Mouse (Mus musculus) limb, embryonic 14.5 days (tissue): ENCODE results near the gene Kcmf1. TPM values are rescaled to one million over a fixed set of nuclear protein-coding genes. Genes with fewer than 3 reads are reported as not detected.
"Not testable (repeated sequence)": the region's sequence is repeated elsewhere in the genome, so short reads cannot be mapped to it uniquely, and the experiment has no call there.

Source experiments
- ATAC-seq: fragments of 200-750 bp; cut with Nextera tagmentation; 2 replicates; pipeline ENCODE4 v1.8.0; 2017; ENCODE audit warnings: low read depth, moderate number of reproducible peaks, moderate TSS enrichment; ENCODE audit not compliant: low FRiP score
- DNase-seq: peaks from one replicate; pipeline ENCODE4 v3.0.0-alpha.2; 2015; ENCODE audit warnings: low spot score
- H3K27ac ChIP-seq: fragments of 300-500 bp; sonication (generic); replicated peaks from 2 replicates; pipeline ENCODE4 v1.5.1; 2014; ENCODE audit warnings: low read depth, mild to moderate bottlenecking, low read length, moderate library complexity, mixed read lengths
- H3K27me3 ChIP-seq: fragments of 300-500 bp; sonication (generic); 2 replicates; pipeline ENCODE4 v1.6.1; 2014; ENCODE audit warnings: low read length, mixed read lengths; ENCODE audit not compliant: control insufficient read depth, insufficient read depth
- H3K36me3 ChIP-seq: fragments of 300-500 bp; sonication (generic); 2 replicates; pipeline ENCODE4 v1.6.1; 2014; ENCODE audit warnings: mild to moderate bottlenecking, low read length, moderate library complexity, mixed read lengths; ENCODE audit not compliant: control insufficient read depth, insufficient read depth
- H3K4me1 ChIP-seq: fragments of 300-500 bp; sonication (generic); 2 replicates; pipeline ENCODE4 v1.6.1; 2014; ENCODE audit warnings: antibody characterized with exemption, low read length, mixed read lengths; ENCODE audit not compliant: control insufficient read depth, insufficient read depth
- H3K4me2 ChIP-seq: fragments of 300-500 bp; sonication (generic); replicated peaks from 2 replicates; pipeline ENCODE4 v1.6.1; 2014; ENCODE audit warnings: low read depth, mild to moderate bottlenecking, low read length, moderate library complexity; ENCODE audit not compliant: severe bottlenecking
- H3K4me3 ChIP-seq: fragments of 300-500 bp; sonication (generic); replicated peaks from 2 replicates; pipeline ENCODE4 v1.5.1; 2014; ENCODE audit warnings: low read length
- H3K9ac ChIP-seq: fragments of 300-500 bp; sonication (generic); 2 replicates; pipeline ENCODE4 v1.6.1; 2014; ENCODE audit warnings: mild to moderate bottlenecking, low read depth, low read length, moderate library complexity; ENCODE audit not compliant: severe bottlenecking
- H3K9me3 ChIP-seq: fragments of 300-500 bp; sonication (generic); 2 replicates; pipeline ENCODE4 v1.6.1; 2016; ENCODE audit warnings: low read length; ENCODE audit not compliant: control insufficient read depth
- POLR2A ChIP-seq: fragments of 200-500 bp; IDR thresholded peaks from 2 replicates; pipeline ENCODE4 v1.8.0; 2012; ENCODE audit warnings: inconsistent platforms, mild to moderate bottlenecking, moderate library complexity, borderline replicate concordance; ENCODE audit not compliant: insufficient read depth, insufficient read length; ENCODE audit errors: extremely low read depth
- WGBS: fragments of 180-500 bp; shearing (Covaris S2); extraction: QIAGEN DNeasy Blood & Tissue Kit; methylation state at CpG from one replicate; pipeline ENCODE4 v1.1.7; 2014; 5-methylcytosine and 5-hydroxymethylcytosine counted together
- polyA plus RNA-seq, 2 experiments: library from polyadenylated mRNA; depleted of rRNA in 1 of 2; stranded (reverse) in 1 of 2; unstranded in 1 of 2; fragments of >200 nt; fragmentation: Nextera tagmentation in 1 of 2; extraction: Ambion mirVana in 1 of 2; gene quantifications; 2 replicates each; pipeline versions ENCODE4 v1.2.1 to v1.2.3; 2012 to 2014

Gene Kcmf1
- polyA plus RNA-seq, 2 experiments = 61.4 to 119 TPM

DNA sequence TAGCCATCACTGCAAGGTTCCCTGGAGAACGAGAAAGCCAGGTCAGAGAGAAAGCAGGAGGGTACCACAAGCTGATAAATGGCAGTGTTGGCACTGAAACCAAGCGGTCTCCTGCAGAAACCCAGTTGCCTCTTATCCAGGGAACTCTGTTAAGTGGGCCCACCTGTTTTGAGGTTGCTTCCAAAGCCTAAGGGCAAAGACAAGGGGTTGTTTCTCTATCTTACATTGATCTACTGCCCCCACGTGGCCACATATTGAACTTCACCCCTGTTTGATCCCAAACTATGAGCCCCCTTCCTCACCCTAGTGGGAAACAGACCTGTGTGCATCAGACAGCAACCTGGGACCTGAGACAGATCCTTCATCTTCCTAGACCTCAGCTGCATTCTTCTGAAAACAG lies 68.5 kb downstream of the Kcmf1 start:
- no peak overlapping the region for H3K9ac ChIP-seq
- no peak overlapping the region for H3K4me3 ChIP-seq
- 12% methylated on average over 3 of the region's 3 CpGs for WGBS
- H3K4me2 ChIP-seq = no peak overlapping the region
- TF ChIP-seq POLR2A = no peak
- H3K27me3 ChIP-seq = no peaks in the 10 kb centered on the region
- ATAC-seq (peak; percentile 32; the same call in 1 of the 2 replicates), DNase-seq (peak; percentile 83)
- no peaks in the 10 kb centered on the region for H3K36me3 ChIP-seq
- H3K27ac ChIP-seq = no peak overlapping the region
- H3K4me1 ChIP-seq = no peaks in the 10 kb centered on the region
- H3K9me3 ChIP-seq = no peaks in the 10 kb centered on the region

GRCm38 (mm10) chr6:72828857-72829256 lies 70.9 kb downstream of the Kcmf1 start:
- Histone ChIP-seq H3K9ac (no peak overlapping the region), H3K27ac (no peak overlapping the region), H3K36me3 (no peaks in the 10 kb centered on the region), H3K4me3 (no peak overlapping the region), H3K9me3 (no peaks in the 10 kb centered on the region), H3K4me2 (no peak overlapping the region), H3K27me3 (no peaks in the 10 kb centered on the region), H3K4me1 (peaks cover 6% of the 10 kb centered on the region)
- DNase-seq = no peak
- no peak for TF ChIP-seq POLR2A
- no peak for ATAC-seq
- WGBS = 75% methylated on average over 3 of the region's 3 CpGs

GRCm38 (mm10) chr6:72828037-72828436 lies 71.7 kb downstream of the Kcmf1 start:
- not testable (repeated sequence) for H3K9ac ChIP-seq, H3K36me3 ChIP-seq, H3K27me3 ChIP-seq, DNase-seq, H3K27ac ChIP-seq, H3K4me3 ChIP-seq, H3K9me3 ChIP-seq, H3K4me1 ChIP-seq, H3K4me2 ChIP-seq, ATAC-seq
- WGBS = 4% methylated on average over 7 of the region's 9 CpGs

- DNase-seq (no peak), ATAC-seq (no peak)
- Histone ChIP-seq H3K36me3 (no peaks in the 10 kb centered on the region), H3K27me3 (no peaks in the 10 kb centered on the region), H3K4me1 (peaks cover 6% of the 10 kb centered on the region), H3K9ac (peak overlapping the region; percentile 46; the same call in 1 of the 2 replicates), H3K4me3 (no peak overlapping the region), H3K4me2 (no peak overlapping the region), H3K27ac (no peak overlapping the region), H3K9me3 (no peaks in the 10 kb centered on the region)
- TF ChIP-seq POLR2A = no peak
- WGBS = 43% methylated on average over 9 of the region's 9 CpGs
Observed at GRCm38 (mm10) chr6:72825762-72826161, 74.0 kb downstream of the Kcmf1 start.

DNA sequence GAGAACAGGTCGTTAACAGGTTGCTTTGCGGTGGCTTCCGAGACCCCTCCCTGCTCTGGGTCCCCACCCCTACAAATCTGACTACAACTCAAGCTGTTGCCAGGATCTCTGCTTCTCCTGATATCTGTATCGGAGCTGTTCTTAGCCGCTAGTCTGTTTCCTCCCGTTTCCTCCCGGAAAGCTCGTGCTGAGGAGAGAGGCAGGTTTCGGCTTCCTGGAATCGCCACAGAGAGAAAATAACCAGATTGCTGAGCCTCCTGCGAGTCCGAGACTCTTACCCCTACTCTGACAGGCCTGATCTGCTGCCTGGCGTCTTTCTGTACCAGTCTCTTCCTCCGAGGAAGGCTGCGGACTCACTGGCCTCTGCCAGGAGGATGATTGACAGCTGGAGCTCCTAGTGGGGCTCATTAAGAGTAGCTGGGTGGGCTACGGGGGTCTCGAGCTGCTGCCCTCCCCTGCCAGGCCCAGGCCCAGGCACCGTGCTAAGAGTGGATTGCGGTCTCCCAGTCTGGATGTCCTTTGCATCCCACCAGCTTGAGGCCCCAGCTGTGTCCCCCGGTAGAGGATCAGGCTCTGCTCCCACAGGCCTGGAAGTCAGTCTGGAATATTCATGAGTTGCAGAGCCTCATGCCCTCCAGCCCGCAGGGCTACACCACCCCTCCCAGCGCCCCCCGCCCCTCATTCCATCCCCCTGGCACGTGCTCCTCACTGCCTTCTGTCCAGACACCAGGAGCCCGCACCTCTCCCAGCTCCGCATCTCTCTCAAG lies 74.6 kb downstream of the Kcmf1 start:
- ATAC-seq (no peak), DNase-seq (peak; percentile 21)
- TF ChIP-seq POLR2A = no peak
- WGBS = 6% methylated on average over 26 of the region's 26 CpGs
- no peaks in the 10 kb centered on the region for H3K36me3 ChIP-seq
- H3K27me3 ChIP-seq = no peaks in the 10 kb centered on the region
- H3K4me3 ChIP-seq = peak overlapping the region; percentile 24
- peaks cover 6% of the 10 kb centered on the region for H3K4me1 ChIP-seq
- H3K4me2 ChIP-seq = peak overlapping the region; percentile 45
- no peaks in the 10 kb centered on the region for H3K9me3 ChIP-seq
- H3K9ac ChIP-seq = peak overlapping the region; percentile 46
- no peak overlapping the region for H3K27ac ChIP-seq
